Mouse (Mus musculus) midbrain, embryonic 15.5 days (tissue): ENCODE results near the gene Camta1. TPM values are rescaled to one million over a fixed set of nuclear protein-coding genes. Genes with fewer than 3 reads are reported as not detected.

Source experiments
- ATAC-seq: fragments of 200-750 bp; cut with Nextera tagmentation; replicated peaks from 2 replicates; pipeline ENCODE4 v1.8.0; 2017; ENCODE audit warnings: moderate TSS enrichment
- H3K27ac ChIP-seq: fragments of 300-500 bp; sonication (generic); 2 replicates; pipeline ENCODE4 v1.5.1; 2015; ENCODE audit warnings: mild to moderate bottlenecking, inconsistent platforms
- H3K27me3 ChIP-seq: fragments of 300-500 bp; sonication (generic); replicated peaks from 2 replicates; pipeline ENCODE4 v1.6.1; 2015; ENCODE audit warnings: inconsistent platforms
- H3K36me3 ChIP-seq: fragments of 300-500 bp; sonication (generic); replicated peaks from 2 replicates; pipeline ENCODE4 v1.6.1; 2015; ENCODE audit warnings: inconsistent platforms
- H3K4me1 ChIP-seq: fragments of 300-500 bp; sonication (generic); 2 replicates; pipeline ENCODE4 v1.6.1; 2015; ENCODE audit warnings: inconsistent platforms
- H3K4me2 ChIP-seq: fragments of 300-500 bp; sonication (generic); 2 replicates; pipeline ENCODE4 v1.6.1; 2015; ENCODE audit warnings: inconsistent platforms, mild to moderate bottlenecking, moderate library complexity
- H3K4me3 ChIP-seq: fragments of 300-500 bp; sonication (generic); 2 replicates; pipeline ENCODE4 v1.5.1; 2015; ENCODE audit warnings: mild to moderate bottlenecking, inconsistent platforms
- H3K9ac ChIP-seq: fragments of 300-500 bp; sonication (generic); 2 replicates; pipeline ENCODE4 v1.6.1; 2015; ENCODE audit warnings: mild to moderate bottlenecking, inconsistent platforms
- H3K9me3 ChIP-seq: fragments of 300-500 bp; sonication (generic); 2 replicates; pipeline ENCODE4 v1.6.1; 2016; ENCODE audit warnings: inconsistent platforms
- WGBS: fragments of 180-500 bp; shearing (Covaris S2); methylation state at CpG from one replicate; pipeline ENCODE4 v1.1.7; 2015; ENCODE audit warnings: mixed read lengths; 5-methylcytosine and 5-hydroxymethylcytosine counted together
- polyA plus RNA-seq: library from polyadenylated mRNA; unstranded; fragments of >200 nt; fragmentation: Nextera tagmentation; extraction: Ambion mirVana; gene quantifications from 2 replicates; pipeline ENCODE4 v1.2.1, GENCODE M21; 2015

Camta1 gene
- polyA plus RNA-seq, 1 experiment from 2014 or later, result 156 TPM

DNA sequence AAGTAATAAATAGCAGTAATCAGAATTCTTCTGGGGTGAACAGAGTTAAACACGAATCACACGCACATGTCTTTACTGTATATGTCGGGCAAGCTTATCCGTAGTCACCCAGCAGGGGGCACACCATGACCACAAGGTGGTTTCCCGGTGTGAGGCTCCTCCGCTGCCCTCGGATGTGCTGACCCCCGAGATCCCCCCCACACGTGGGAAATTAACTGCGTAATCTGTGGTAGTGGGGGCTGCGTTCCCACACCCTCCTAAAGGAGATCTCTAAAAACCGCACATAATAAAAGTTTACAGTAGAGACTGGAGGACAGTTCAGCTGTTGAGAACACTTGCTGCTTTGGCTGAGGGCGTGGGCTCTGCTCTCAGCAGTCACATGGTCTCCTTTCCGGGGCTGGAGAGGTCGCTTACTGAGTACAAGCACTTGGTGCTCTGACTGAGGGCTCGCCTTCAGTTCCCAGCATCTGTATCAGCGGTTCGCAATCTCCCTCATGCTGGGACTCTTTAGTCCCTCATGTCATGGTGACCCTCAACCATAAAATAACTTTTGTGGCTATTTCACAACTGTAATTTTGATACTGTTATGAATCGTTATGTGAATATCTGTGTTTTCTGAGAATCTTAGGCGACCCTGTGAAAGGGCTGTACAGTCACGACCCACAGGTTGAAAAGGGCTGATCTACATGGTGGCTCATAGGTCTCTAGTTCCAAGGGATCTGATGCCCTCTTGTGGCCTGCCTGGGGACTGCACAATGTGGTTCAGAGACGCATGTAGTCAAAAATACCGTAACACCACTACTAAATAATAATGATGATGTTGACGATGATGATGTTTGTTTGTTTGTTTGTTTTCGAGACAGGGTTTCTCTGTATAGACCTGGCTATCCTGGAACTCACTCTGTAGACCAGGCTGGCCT lies 896.8 kb downstream of the Camta1 start:
- WGBS, result 17% methylated on average over 25 of the region's 25 CpGs
- Histone ChIP-seq H3K9ac (no peak overlapping the region), H3K4me1 (0 out of 2 replicates have a peak, but pooled peaks cover 6% of the 10 kb centered on the region), H3K27ac (no peak overlapping the region), H3K4me3 (no peak overlapping the region), H3K4me2 (peak overlapping the region; percentile 31), H3K36me3 (no peaks in the 10 kb centered on the region), H3K9me3 (no peaks in the 10 kb centered on the region), H3K27me3 (no peaks in the 10 kb centered on the region; the same call in 1 of the 2 replicates)
- ATAC-seq, result no peak

GRCm38 (mm10) chr4:150963711-150964110 lies 898.0 kb downstream of the Camta1 start:
- no peak overlapping the region for H3K4me3 ChIP-seq

GRCm38 (mm10) chr4:150962231-150962630 lies 899.4 kb downstream of the Camta1 start:
- no peak overlapping the region for H3K27ac ChIP-seq
- H3K36me3 ChIP-seq, result no peaks in the 10 kb centered on the region
- H3K27me3 ChIP-seq, result no peaks in the 10 kb centered on the region; the same call in 1 of the 2 replicates
- H3K4me1 ChIP-seq, result 0 out of 2 replicates have a peak, but pooled peaks cover 6% of the 10 kb centered on the region
- no peak overlapping the region for H3K9ac ChIP-seq
- no peak for ATAC-seq
- no peaks in the 10 kb centered on the region for H3K9me3 ChIP-seq
- WGBS, result 78% methylated on average over 6 of the region's 6 CpGs
- no peak overlapping the region for H3K4me2 ChIP-seq
- no peak overlapping the region for H3K4me3 ChIP-seq

More at GRCm38 (mm10) chr4:150963711-150964110, 898.0 kb downstream of the Camta1 start:
- Histone ChIP-seq H3K4me2 (no peak overlapping the region), H3K27me3 (no peaks in the 10 kb centered on the region; the same call in 1 of the 2 replicates), H3K9me3 (no peaks in the 10 kb centered on the region), H3K9ac (no peak overlapping the region), H3K36me3 (no peaks in the 10 kb centered on the region), H3K27ac (no peak overlapping the region), H3K4me1 (0 out of 2 replicates have a peak, but pooled peaks cover 6% of the 10 kb centered on the region)
- no peak for ATAC-seq
- WGBS, result 68% methylated on average over 2 of the region's 2 CpGs

GRCm38 (mm10) chr4:150958536-150958935 lies 903.1 kb downstream of the Camta1 start:
- Histone ChIP-seq H3K9me3 (no peaks in the 10 kb centered on the region), H3K27ac (no peak overlapping the region), H3K9ac (no peak overlapping the region), H3K4me1 (0 out of 2 replicates have a peak, but pooled peaks cover 7% of the 10 kb centered on the region), H3K4me2 (no peak overlapping the region), H3K36me3 (no peaks in the 10 kb centered on the region), H3K27me3 (no peaks in the 10 kb centered on the region; the same call in 1 of the 2 replicates), H3K4me3 (no peak overlapping the region)
- WGBS, result 74% methylated on average over 7 of the region's 7 CpGs
- ATAC-seq, result no peak

DNA sequence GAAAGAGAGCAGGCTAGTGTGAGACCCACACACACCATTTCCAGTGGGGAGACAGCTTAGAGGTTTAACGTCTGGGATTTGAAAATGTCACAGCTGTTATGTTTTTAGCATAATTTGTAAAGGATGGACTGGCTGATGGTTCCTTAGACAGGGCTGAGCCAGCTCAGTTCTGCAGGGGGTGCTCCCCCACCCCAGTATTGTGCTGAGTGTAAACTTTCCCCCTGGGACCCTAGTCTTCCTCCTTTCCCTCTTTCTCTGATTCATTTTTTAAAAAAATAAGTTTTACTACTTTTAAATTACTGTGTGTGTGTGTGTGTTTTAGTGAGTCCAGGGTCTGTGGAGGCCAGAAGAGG lies 904.6 kb downstream of the Camta1 start:
- H3K27ac ChIP-seq, result no peak overlapping the region
- no peaks in the 10 kb centered on the region for H3K27me3 ChIP-seq
- 24% methylated on average over 1 of the region's 1 CpGs for WGBS
- H3K36me3 ChIP-seq, result no peaks in the 10 kb centered on the region
- H3K9me3 ChIP-seq, result no peaks in the 10 kb centered on the region
- H3K4me2 ChIP-seq, result no peak overlapping the region
- no peak overlapping the region for H3K4me3 ChIP-seq
- H3K9ac ChIP-seq, result no peak overlapping the region
- ATAC-seq, result no peak
- 0 out of 2 replicates have a peak, but pooled peaks cover 7% of the 10 kb centered on the region for H3K4me1 ChIP-seq

GRCm38 (mm10) chr4:150956369-150957105 lies 905.1 kb downstream of the Camta1 start:
- WGBS, result 38% methylated on average over 13 of the region's 13 CpGs
- H3K9ac ChIP-seq, result no peak overlapping the region
- no peaks in the 10 kb centered on the region for H3K9me3 ChIP-seq
- peak overlapping the region; percentile 67 for H3K27ac ChIP-seq
- H3K4me3 ChIP-seq, result no peak overlapping the region
- no peak overlapping the region for H3K4me2 ChIP-seq
- ATAC-seq, result peak; percentile 76
- H3K36me3 ChIP-seq, result no peaks in the 10 kb centered on the region
- no peaks in the 10 kb centered on the region for H3K27me3 ChIP-seq
- 0 out of 2 replicates have a peak, but pooled peaks cover 7% of the 10 kb centered on the region for H3K4me1 ChIP-seq

- Histone ChIP-seq H3K9me3 (no peaks in the 10 kb centered on the region), H3K4me3 (no peak overlapping the region), H3K9ac (no peak overlapping the region), H3K27ac (no peak overlapping the region), H3K4me2 (no peak overlapping the region), H3K27me3 (no peaks in the 10 kb centered on the region), H3K4me1 (no peaks in the 10 kb centered on the region), H3K36me3 (no peaks in the 10 kb centered on the region)
- WGBS, result 89% methylated on average over 10 of the region's 10 CpGs
- ATAC-seq, result no peak
Measured at GRCm38 (mm10) chr4:150950972-150951371, 910.7 kb downstream of the Camta1 start.

DNA sequence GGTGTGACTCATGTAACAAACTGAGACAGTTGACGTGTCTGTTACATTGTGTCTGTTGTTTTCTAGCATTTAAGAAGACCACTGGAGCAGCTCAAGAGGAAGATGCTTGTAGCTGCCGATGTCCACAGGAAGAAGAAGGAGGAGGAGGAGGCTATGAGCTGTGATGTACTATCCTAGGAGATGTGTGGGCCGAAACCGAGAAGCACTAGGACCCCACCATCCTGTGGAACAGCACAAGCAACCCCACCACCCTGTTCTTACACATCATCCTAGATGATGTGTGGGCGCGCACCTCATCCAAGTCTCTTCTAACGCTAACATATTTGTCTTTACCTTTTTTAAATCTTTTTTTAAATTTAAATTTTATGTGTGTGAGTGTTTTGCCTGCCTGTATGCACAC lies 917.0 kb downstream of the Camta1 start:
- H3K4me3 ChIP-seq, result no peak overlapping the region
- H3K27ac ChIP-seq, result no peak overlapping the region
- H3K4me2 ChIP-seq, result no peak overlapping the region
- no peak for ATAC-seq
- H3K36me3 ChIP-seq, result no peaks in the 10 kb centered on the region
- no peaks in the 10 kb centered on the region for H3K27me3 ChIP-seq
- 96% methylated on average over 7 of the region's 7 CpGs for WGBS
- H3K4me1 ChIP-seq, result no peaks in the 10 kb centered on the region
- H3K9me3 ChIP-seq, result no peaks in the 10 kb centered on the region
- H3K9ac ChIP-seq, result no peak overlapping the region

DNA sequence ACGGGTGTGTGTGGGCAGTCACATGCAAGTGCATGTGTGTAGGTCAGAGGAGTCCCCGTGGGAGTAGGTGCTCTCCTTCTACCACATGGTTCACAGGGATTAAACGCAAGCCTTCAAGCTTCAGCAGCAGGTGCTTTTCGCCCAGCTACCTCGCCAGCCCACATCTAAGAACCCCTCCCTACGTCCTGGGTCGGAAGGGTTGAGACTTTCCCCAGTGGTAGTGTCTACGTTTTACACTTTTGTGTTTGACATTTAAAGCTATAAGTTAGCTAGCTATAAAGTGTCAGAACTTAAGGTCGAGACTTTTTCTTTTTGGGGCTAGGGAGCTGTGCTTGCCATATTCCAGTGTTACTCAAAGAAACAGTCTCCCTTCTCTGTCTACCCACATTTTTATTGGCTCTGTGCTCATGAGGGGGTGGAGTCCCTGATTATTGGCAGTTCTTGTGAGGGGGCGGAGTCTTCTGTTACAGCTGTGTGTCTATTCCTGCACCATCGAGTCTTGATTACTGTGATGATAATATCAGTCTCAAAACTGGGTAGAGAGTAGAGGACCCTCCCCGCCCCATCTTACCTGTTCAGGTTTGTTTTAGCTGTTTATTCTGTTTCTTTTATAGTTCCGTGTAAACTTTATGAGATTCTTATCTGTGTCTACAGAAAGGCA lies 921.6 kb downstream of the Camta1 start:
- H3K9me3 ChIP-seq, result no peaks in the 10 kb centered on the region
- H3K27ac ChIP-seq, result no peak overlapping the region
- no peak overlapping the region for H3K4me2 ChIP-seq
- H3K4me1 ChIP-seq, result no peaks in the 10 kb centered on the region
- H3K27me3 ChIP-seq, result no peaks in the 10 kb centered on the region
- H3K36me3 ChIP-seq, result no peaks in the 10 kb centered on the region
- no peak for ATAC-seq
- H3K4me3 ChIP-seq, result no peak overlapping the region
- WGBS, result 60% methylated on average over 13 of the region's 13 CpGs
- H3K9ac ChIP-seq, result no peak overlapping the region

DNA sequence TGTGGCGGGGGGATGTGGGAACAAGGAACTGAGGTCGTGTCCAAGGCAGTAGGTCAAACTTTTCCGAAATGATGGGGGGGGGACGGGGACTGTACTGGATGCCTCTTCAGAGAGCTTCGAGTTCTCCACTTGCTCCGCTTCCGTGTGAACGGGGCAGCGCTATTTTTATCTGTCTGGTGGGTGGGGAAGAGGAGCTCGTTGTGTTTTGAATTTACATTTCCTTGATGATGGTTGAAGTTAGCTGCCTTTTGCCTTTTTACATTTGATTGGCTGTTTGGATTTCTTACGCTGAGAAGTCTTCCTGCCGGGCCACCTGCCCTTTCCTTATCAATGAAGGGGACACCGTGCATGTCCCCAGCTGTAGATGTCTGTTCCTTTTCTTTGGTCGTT lies 923.6 kb downstream of the Camta1 start:
- no peak for ATAC-seq
- Histone ChIP-seq H3K9me3 (no peaks in the 10 kb centered on the region), H3K9ac (no peak overlapping the region), H3K27me3 (no peaks in the 10 kb centered on the region), H3K4me1 (no peaks in the 10 kb centered on the region), H3K4me3 (no peak overlapping the region), H3K4me2 (peak overlapping the region; percentile 10; the same call in 1 of the 2 replicates), H3K27ac (no peak overlapping the region), H3K36me3 (no peaks in the 10 kb centered on the region)
- WGBS, result 69% methylated on average over 14 of the region's 14 CpGs

GRCm38 (mm10) chr4:150937293-150938062 lies 924.2 kb downstream of the Camta1 start:
- Histone ChIP-seq H3K27me3 (no peaks in the 10 kb centered on the region), H3K4me3 (no peak overlapping the region), H3K4me1 (no peaks in the 10 kb centered on the region), H3K36me3 (no peaks in the 10 kb centered on the region), H3K9me3 (no peaks in the 10 kb centered on the region), H3K4me2 (peak overlapping the region; percentile 10; the same call in 1 of the 2 replicates), H3K27ac (no peak overlapping the region), H3K9ac (no peak overlapping the region)
- no peak for ATAC-seq
- WGBS, result 81% methylated on average over 16 of the region's 16 CpGs
